Mouse (Mus musculus) intestine, embryonic 16.5 days (tissue): ENCODE measurements around the gene Dtx3. TPM values are rescaled to one million over a fixed set of nuclear protein-coding genes. Genes with fewer than 3 reads are reported as not detected.
A peak's percentile ranks its signal among the peaks of the same experiment; 100 is the strongest.

Experiments used
- ATAC-seq: fragments of 200-750 bp; cut with Nextera tagmentation; 2 replicates; pipeline ENCODE4 v1.8.0; 2017; ENCODE audit warnings: moderate TSS enrichment, moderate library complexity
- H3K27ac ChIP-seq: fragments of 300-500 bp; sonication (generic); 2 replicates; pipeline ENCODE4 v1.5.1; 2014; ENCODE audit warnings: mild to moderate bottlenecking, low read length
- H3K27me3 ChIP-seq: fragments of 300-500 bp; sonication (generic); replicated peaks from 2 replicates; pipeline ENCODE4 v1.6.1; 2014; ENCODE audit warnings: low read length, control low read depth, mixed read lengths; ENCODE audit not compliant: control insufficient read depth, insufficient read depth
- H3K36me3 ChIP-seq: fragments of 300-500 bp; sonication (generic); 2 replicates; pipeline ENCODE4 v1.6.1; 2014; ENCODE audit warnings: low read length, control low read depth; ENCODE audit not compliant: control insufficient read depth, insufficient read depth
- H3K4me1 ChIP-seq: fragments of 300-500 bp; sonication (generic); 2 replicates; pipeline ENCODE4 v1.6.1; 2014; ENCODE audit warnings: low read length, control low read depth, mixed read lengths; ENCODE audit not compliant: control insufficient read depth, insufficient read depth
- H3K4me2 ChIP-seq: fragments of 300-500 bp; sonication (generic); 2 replicates; pipeline ENCODE4 v1.6.1; 2014; ENCODE audit warnings: low read depth, low read length, control low read depth
- H3K4me3 ChIP-seq: fragments of 300-500 bp; sonication (generic); 2 replicates; pipeline ENCODE4 v1.5.1; 2014; ENCODE audit warnings: mild to moderate bottlenecking, low read length
- H3K9ac ChIP-seq: fragments of 300-500 bp; sonication (generic); 2 replicates; pipeline ENCODE4 v1.6.1; 2014; ENCODE audit warnings: low read depth, low read length
- H3K9me3 ChIP-seq: fragments of 300-500 bp; sonication (generic); 2 replicates; pipeline ENCODE4 v1.6.1; 2016; ENCODE audit warnings: low read length, control low read depth; ENCODE audit not compliant: control insufficient read depth
- WGBS: fragments of 180-500 bp; shearing (Covaris S2); extraction: QIAGEN DNeasy Blood & Tissue Kit; methylation state at CpG from one replicate; pipeline ENCODE4 v1.1.7; 2014; 5-methylcytosine and 5-hydroxymethylcytosine counted together
- polyA plus RNA-seq: library from polyadenylated mRNA; unstranded; fragments of >200 nt; fragmentation: Nextera tagmentation; extraction: Ambion mirVana; gene quantifications from 2 replicates; pipeline ENCODE4 v1.2.1, GENCODE M21; 2015

Dtx3 gene
- polyA plus RNA-seq, 1 experiment from 2014 or later = 54.4 TPM

DNA sequence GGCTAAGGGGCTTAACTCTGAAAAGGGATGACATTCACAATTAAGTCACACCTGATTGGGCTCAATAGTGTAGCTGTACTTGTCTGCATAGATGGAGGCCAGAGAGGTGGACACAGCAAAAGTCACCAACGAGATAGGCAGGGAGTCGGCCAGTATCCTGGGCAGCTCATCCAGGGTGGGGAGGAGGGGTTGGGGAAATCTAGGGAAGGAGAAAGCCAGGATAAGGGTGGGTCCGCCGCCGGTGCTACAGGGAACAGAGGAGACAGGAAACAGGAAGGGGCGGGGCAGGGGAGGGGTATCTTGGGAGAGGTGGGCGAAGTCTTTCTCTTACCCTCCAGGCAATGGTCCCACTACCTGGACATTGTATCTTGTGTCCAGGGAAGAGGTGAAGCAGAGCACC is 18.8 kb downstream of the Dtx3 start:
- Histone ChIP-seq H3K9me3 (no peaks in the 10 kb centered on the region), H3K27ac (no peak overlapping the region), H3K9ac (no peak overlapping the region), H3K4me3 (no peak overlapping the region), H3K27me3 (peaks cover 43% of the 10 kb centered on the region), H3K4me2 (no peak overlapping the region), H3K4me1 (peaks cover 17% of the 10 kb centered on the region), H3K36me3 (no peaks in the 10 kb centered on the region)
- ATAC-seq = no peak
- WGBS = 9% methylated on average over 7 of the region's 7 CpGs

DNA sequence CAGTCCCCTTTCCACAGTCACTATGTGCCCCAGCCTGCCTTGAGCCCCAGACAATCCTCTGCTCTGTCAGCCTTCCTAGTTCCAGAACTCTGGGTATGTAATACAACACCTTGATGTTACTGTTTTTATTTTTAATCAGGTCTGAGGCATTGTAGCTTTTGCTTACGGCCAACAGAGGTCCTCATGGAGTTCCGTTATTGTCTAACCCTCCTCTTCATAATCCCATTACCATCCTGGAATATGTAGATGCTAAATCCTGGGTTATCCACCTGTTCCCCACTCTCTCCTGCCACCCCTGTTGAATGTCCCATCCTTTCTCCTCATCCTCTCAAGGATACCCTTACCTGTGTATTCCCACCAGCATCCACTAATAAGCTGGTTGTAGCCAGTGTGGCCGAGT is 19.3 kb downstream of the Dtx3 start:
- 47% methylated on average over 3 of the region's 3 CpGs for WGBS
- Histone ChIP-seq H3K4me2 (no peak overlapping the region), H3K9ac (no peak overlapping the region), H3K27ac (no peak overlapping the region), H3K36me3 (no peaks in the 10 kb centered on the region), H3K4me1 (peaks cover 17% of the 10 kb centered on the region), H3K27me3 (peaks cover 40% of the 10 kb centered on the region), H3K4me3 (no peak overlapping the region), H3K9me3 (no peaks in the 10 kb centered on the region)
- no peak for ATAC-seq

DNA sequence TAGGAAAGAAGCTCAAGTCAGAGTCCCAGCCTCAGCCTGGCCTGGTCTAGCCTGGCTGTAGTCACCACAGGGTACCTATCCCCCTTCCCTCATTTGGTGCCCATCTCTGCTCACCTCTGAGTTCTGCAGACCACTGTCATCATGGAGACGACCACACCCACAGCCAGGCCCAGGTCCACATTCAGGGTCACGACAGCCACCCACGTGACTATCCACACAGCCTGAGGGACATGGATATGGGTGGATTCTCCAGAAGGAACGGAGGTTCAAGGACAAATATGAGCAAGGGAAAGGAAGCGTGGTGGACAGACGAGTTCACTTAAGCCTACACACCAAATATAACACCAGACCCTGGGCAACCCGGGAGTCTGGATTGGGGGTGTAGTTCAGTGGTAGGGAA is 21.4 kb downstream of the Dtx3 start:
- ATAC-seq = no peak
- Histone ChIP-seq H3K9ac (no peak overlapping the region), H3K4me3 (no peak overlapping the region), H3K4me1 (peaks cover 26% of the 10 kb centered on the region), H3K27ac (no peak overlapping the region), H3K9me3 (no peaks in the 10 kb centered on the region), H3K27me3 (peaks cover 27% of the 10 kb centered on the region), H3K36me3 (no peaks in the 10 kb centered on the region), H3K4me2 (no peak overlapping the region)
- WGBS = 77% methylated on average over 7 of the region's 7 CpGs

DNA sequence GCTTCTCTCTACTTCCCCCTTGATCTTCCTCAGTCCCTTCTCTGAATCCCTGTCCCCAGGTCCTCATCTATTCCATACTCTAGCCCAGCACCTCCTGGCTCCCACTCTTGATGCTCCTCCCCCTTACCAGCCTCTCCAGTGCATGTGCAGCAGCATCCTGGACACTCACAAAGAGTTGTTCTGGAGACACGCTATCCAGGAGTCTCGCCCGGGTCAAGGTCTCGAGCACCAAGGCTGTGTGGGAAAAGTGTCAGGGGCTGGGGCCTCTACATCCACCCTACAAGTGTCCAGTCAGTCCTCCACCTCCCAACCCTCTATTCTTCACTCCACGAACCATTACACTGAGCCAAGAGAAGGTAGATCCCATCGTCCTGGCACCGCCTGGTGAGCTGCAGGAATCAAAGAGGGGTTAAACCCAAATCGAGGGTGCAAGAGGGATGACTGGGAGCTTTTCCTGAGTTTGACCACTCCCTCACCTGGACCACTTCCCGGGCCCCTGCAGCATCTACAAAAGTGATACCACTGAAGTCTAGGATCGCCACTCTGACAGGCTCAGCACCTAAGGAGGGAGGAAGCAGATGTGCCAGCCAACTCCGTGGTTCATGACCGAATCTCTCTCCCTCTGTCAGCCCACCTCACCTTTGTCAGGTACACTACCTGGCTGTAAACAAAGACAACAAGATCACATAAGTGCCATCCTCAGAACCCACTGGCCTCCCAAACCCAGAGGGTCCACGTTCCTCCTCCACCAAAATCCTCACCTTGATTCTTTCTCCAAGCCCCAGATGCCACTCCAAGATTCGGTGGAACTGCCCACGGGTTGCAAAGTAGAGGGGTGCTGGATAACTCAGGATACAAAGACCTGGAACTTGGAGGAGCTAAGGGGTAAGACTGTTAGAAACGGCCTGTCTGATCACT is 22.1 kb downstream of the Dtx3 start:
- H3K9me3 ChIP-seq = no peaks in the 10 kb centered on the region
- H3K9ac ChIP-seq = no peak overlapping the region
- 81% methylated on average over 16 of the region's 16 CpGs for WGBS
- ATAC-seq = no peak
- H3K36me3 ChIP-seq = no peaks in the 10 kb centered on the region
- no peak overlapping the region for H3K4me3 ChIP-seq
- H3K27ac ChIP-seq = no peak overlapping the region
- H3K4me2 ChIP-seq = no peak overlapping the region
- H3K4me1 ChIP-seq = peaks cover 25% of the 10 kb centered on the region
- H3K27me3 ChIP-seq = peaks cover 20% of the 10 kb centered on the region

DNA sequence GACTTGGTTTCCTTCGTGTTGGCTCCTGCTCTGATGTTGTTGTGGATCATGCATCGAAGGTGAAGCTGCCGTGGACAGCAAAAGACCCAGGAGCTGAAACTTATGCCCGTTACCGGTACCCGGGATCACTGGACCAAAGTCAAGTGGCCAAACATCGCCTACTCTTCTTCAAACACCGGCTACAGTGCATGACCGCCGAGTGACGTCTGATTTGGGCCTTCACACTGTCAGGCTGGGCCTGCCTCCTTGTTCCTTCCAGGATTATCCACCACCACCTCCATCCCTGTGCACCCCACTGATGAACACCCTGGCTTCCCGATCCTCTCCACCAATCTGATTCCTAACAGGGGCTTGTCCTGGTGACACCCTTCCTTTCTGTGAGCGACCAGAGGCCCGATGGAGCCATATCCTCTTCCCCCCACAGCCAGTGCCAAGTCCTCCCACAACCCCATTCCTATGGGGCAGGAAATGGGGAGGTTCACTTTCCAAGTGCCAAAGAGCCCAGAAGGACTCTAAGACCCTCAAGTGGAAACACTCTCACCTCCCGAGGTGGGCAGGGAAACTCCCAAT is 23.8 kb downstream of the Dtx3 start:
- Histone ChIP-seq H3K4me2 (no peak overlapping the region), H3K4me1 (peaks cover 18% of the 10 kb centered on the region), H3K27ac (no peak overlapping the region), H3K36me3 (no peaks in the 10 kb centered on the region; the same call in 1 of the 2 replicates), H3K9ac (no peak overlapping the region), H3K27me3 (peaks cover 8% of the 10 kb centered on the region; the same call in 1 of the 2 replicates), H3K4me3 (no peak overlapping the region), H3K9me3 (no peaks in the 10 kb centered on the region)
- 88% methylated on average over 15 of the region's 15 CpGs for WGBS
- ATAC-seq = no peak

DNA sequence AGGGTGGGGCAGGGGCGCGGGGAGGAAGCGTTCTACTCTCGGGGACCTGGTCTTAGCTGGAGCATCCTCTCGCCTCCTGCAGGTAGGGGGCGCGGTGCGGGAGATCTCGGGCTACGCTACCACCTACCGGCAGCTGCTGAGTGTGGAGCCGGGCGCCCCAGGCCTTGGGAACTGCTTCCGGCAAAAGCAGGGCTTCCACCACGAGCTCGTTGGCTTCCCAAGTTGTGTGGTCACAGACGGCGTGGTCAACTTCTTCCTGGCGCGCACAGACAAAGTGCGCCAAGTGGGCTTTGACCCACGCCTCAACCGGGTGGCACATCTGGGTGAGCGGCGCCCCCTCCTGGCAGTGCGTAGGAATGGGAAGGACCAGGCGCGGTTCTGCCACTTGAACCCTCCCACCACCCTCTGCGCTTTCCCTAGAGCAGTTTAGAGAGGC is 24.7 kb downstream of the Dtx3 start:
- peak; percentile 66 for ATAC-seq
- no peaks in the 10 kb centered on the region; the same call in 1 of the 2 replicates for H3K36me3 ChIP-seq
- 2% methylated on average over 29 of the region's 29 CpGs for WGBS
- peak overlapping the region; percentile 41 for H3K9ac ChIP-seq
- H3K27ac ChIP-seq = no peak overlapping the region
- no peaks in the 10 kb centered on the region for H3K9me3 ChIP-seq
- peak overlapping the region; percentile 41 for H3K4me3 ChIP-seq
- peaks cover 18% of the 10 kb centered on the region for H3K4me1 ChIP-seq
- H3K27me3 ChIP-seq = peaks cover 6% of the 10 kb centered on the region; the same call in 1 of the 2 replicates
- H3K4me2 ChIP-seq = peak overlapping the region; percentile 67

DNA sequence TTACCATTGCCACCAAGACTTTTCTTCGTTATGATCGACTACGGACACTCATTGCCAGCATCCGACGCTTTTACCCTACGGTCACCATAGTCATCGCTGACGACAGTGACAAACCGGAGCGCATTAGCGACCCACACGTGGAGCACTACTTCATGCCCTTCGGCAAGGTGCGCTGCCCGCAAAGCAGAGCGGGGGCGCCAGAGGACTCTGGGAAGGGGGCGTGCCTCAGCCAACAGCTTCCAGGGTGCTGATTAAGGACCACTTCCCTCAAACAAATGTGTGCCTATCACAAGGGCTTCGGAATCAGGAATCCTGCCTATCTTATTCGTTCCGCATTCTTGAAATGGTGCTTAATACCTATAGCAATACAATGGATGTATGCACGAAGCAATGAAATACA is 25.5 kb downstream of the Dtx3 start:
- H3K9ac ChIP-seq = no peak overlapping the region
- no peaks in the 10 kb centered on the region for H3K9me3 ChIP-seq
- H3K27me3 ChIP-seq = peaks cover 6% of the 10 kb centered on the region; the same call in 1 of the 2 replicates
- peak overlapping the region; percentile 41 for H3K4me3 ChIP-seq
- H3K27ac ChIP-seq = no peak overlapping the region
- ATAC-seq = no peak
- peak overlapping the region; percentile 67 for H3K4me2 ChIP-seq
- WGBS = 14% methylated on average over 22 of the region's 22 CpGs
- H3K36me3 ChIP-seq = no peaks in the 10 kb centered on the region; the same call in 1 of the 2 replicates
- H3K4me1 ChIP-seq = peaks cover 18% of the 10 kb centered on the region

DNA sequence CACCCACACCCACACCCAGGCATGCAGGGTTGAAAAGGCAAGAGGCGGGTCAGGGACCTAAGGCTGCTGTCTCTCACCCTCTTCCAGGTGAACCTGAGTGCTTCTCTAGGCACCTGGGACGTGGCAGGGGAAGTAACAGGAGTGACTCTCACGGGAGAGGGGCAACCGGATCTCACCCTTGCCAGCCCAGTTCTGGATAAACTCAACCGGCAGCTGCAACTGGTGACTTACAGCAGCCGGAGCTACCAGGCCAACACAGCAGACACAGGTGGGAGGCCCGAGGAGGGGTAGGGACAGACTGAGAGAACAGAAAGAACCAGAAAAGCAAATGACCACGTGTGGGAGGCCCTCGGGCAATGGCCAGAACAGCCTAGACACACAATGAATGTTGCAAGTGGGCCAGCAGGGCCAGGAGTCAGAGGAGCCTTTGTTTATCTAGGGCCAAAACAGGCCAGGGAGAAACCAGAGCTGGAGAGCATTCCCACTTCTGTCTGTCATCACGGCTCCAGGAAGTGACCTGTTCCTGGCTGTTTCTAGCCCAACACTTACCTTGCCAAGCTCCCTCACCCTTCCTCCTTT is 27.8 kb downstream of the Dtx3 start:
- Histone ChIP-seq H3K4me1 (peaks cover 22% of the 10 kb centered on the region), H3K4me3 (peak overlapping the region; percentile 75), H3K9ac (peak overlapping the region; percentile 79), H3K27me3 (peaks cover 6% of the 10 kb centered on the region; the same call in 1 of the 2 replicates), H3K27ac (peak overlapping the region; percentile 82), H3K4me2 (peak overlapping the region; percentile 98), H3K9me3 (no peaks in the 10 kb centered on the region), H3K36me3 (no peaks in the 10 kb centered on the region; the same call in 1 of the 2 replicates)
- WGBS = 18% methylated on average over 10 of the region's 10 CpGs
- ATAC-seq = no peak
